Mouse (Mus musculus): ENCODE measurements around the gene Ifng. TPM values are rescaled to one million over a fixed set of nuclear protein-coding genes. Genes with fewer than 3 reads are reported as not detected.
"Not testable (repeated sequence)": the region's sequence is repeated elsewhere in the genome, so short reads cannot be mapped to it uniquely, and the experiment has no call there.

The Ifng gene
- polyA plus RNA-seq, 1 experiment from 2014 or later = not detected

- no peak for ATAC-seq (ENCODE audit: low FRiP score, low read depth)
- no peaks in the 10 kb centered on the region for H3K4me1 ChIP-seq
- H3K27ac ChIP-seq = no peak overlapping the region
- H3K36me3 ChIP-seq = no peaks in the 10 kb centered on the region
- H3K9ac ChIP-seq = no peak overlapping the region
- H3K4me2 ChIP-seq (replicated peaks) = no peak overlapping the region
- H3K9me3 ChIP-seq = no peaks in the 10 kb centered on the region
- no peaks in the 10 kb centered on the region for H3K27me3 ChIP-seq
- no peak overlapping the region for H3K4me3 ChIP-seq
- 76% methylated on average over 2 of the region's 2 CpGs for WGBS
These were observed 10.9 kb downstream of the Ifng start for GRCm38 (mm10) chr10:118451747-118452146.

GRCm38 (mm10) chr10:118458729-118459128 lies 17.9 kb downstream of the Ifng start:
- Histone ChIP-seq H3K9me3 (no peaks in the 10 kb centered on the region), H3K4me1 (no peaks in the 10 kb centered on the region), H3K36me3 (no peaks in the 10 kb centered on the region), H3K27me3 (no peaks in the 10 kb centered on the region), H3K4me3 (no peak overlapping the region), H3K9ac (no peak overlapping the region), H3K27ac (no peak overlapping the region), H3K4me2 (replicated peaks) (no peak overlapping the region)
- ATAC-seq (ENCODE audit: low FRiP score, low read depth) = no peak
- WGBS = 91% methylated on average over 4 of the region's 4 CpGs

- Histone ChIP-seq H3K36me3 (no peaks in the 10 kb centered on the region), H3K4me3 (no peak overlapping the region), H3K27me3 (no peaks in the 10 kb centered on the region), H3K4me1 (no peaks in the 10 kb centered on the region), H3K9ac (no peak overlapping the region), H3K4me2 (replicated peaks) (no peak overlapping the region), H3K27ac (no peak overlapping the region), H3K9me3 (0 out of 2 replicates have a peak, but pooled peaks cover 6% of the 10 kb centered on the region)
- no peak for ATAC-seq (ENCODE audit: low FRiP score, low read depth)
- WGBS = 79% methylated on average over 6 of the region's 6 CpGs
These were observed 20.4 kb downstream of the Ifng start for GRCm38 (mm10) chr10:118461126-118461767.

GRCm38 (mm10) chr10:118466481-118466880 lies 25.6 kb downstream of the Ifng start:
- Histone ChIP-seq H3K27me3 (no peaks in the 10 kb centered on the region), H3K9ac (no peak overlapping the region), H3K4me2 (replicated peaks) (no peak overlapping the region), H3K36me3 (no peaks in the 10 kb centered on the region), H3K9me3 (0 out of 2 replicates have a peak, but pooled peaks cover 6% of the 10 kb centered on the region), H3K27ac (no peak overlapping the region), H3K4me3 (no peak overlapping the region), H3K4me1 (peaks cover 5% of the 10 kb centered on the region; the same call in 1 of the 2 replicates)
- ATAC-seq (ENCODE audit: low FRiP score, low read depth) = no peak
- 35% methylated on average over 6 of the region's 6 CpGs for WGBS

GRCm38 (mm10) chr10:118469047-118469446 lies 28.2 kb downstream of the Ifng start:
- Histone ChIP-seq H3K9ac (no peak overlapping the region), H3K4me2 (replicated peaks) (no peak overlapping the region), H3K4me1 (peaks cover 5% of the 10 kb centered on the region; the same call in 1 of the 2 replicates), H3K36me3 (no peaks in the 10 kb centered on the region), H3K27ac (no peak overlapping the region), H3K4me3 (no peak overlapping the region), H3K9me3 (0 out of 2 replicates have a peak, but pooled peaks cover 6% of the 10 kb centered on the region), H3K27me3 (no peaks in the 10 kb centered on the region)
- ATAC-seq (ENCODE audit: low FRiP score, low read depth) = no peak
- 74% methylated on average over 3 of the region's 3 CpGs for WGBS

GRCm38 (mm10) chr10:118470296-118470957 lies 29.6 kb downstream of the Ifng start:
- no peak for ATAC-seq (ENCODE audit: low FRiP score, low read depth)
- no peaks in the 10 kb centered on the region for H3K9me3 ChIP-seq
- H3K27me3 ChIP-seq = no peaks in the 10 kb centered on the region
- 60% methylated on average over 13 of the region's 13 CpGs for WGBS
- no peak overlapping the region for H3K9ac ChIP-seq
- no peak overlapping the region for H3K27ac ChIP-seq
- no peak overlapping the region for H3K4me2 ChIP-seq (replicated peaks)
- peaks cover 5% of the 10 kb centered on the region; the same call in 1 of the 2 replicates for H3K4me1 ChIP-seq
- no peak overlapping the region for H3K4me3 ChIP-seq
- H3K36me3 ChIP-seq = no peaks in the 10 kb centered on the region

GRCm38 (mm10) chr10:118472846-118473245 lies 32.0 kb downstream of the Ifng start:
- not testable (repeated sequence) for H3K4me1 ChIP-seq; H3K27me3 ChIP-seq; H3K36me3 ChIP-seq; H3K27ac ChIP-seq; H3K9ac ChIP-seq; H3K9me3 ChIP-seq; ATAC-seq (ENCODE audit: low FRiP score, low read depth); H3K4me2 ChIP-seq (replicated peaks); H3K4me3 ChIP-seq
- WGBS = 81% methylated on average over 1 of the region's 1 CpGs

- Histone ChIP-seq H3K27me3 (no peaks in the 10 kb centered on the region), H3K4me3 (no peak overlapping the region), H3K36me3 (no peaks in the 10 kb centered on the region), H3K4me2 (replicated peaks) (no peak overlapping the region), H3K9me3 (no peaks in the 10 kb centered on the region), H3K27ac (no peak overlapping the region), H3K4me1 (no peaks in the 10 kb centered on the region), H3K9ac (no peak overlapping the region)
- ATAC-seq (ENCODE audit: low FRiP score, low read depth) = no peak
- WGBS = 88% methylated on average over 2 of the region's 2 CpGs
These were observed 35.9 kb downstream of the Ifng start for GRCm38 (mm10) chr10:118476696-118477095.

- 87% methylated on average over 2 of the region's 2 CpGs for WGBS
- ATAC-seq (ENCODE audit: low FRiP score, low read depth) = no peak
- no peak overlapping the region for H3K4me3 ChIP-seq
- H3K27ac ChIP-seq = no peak overlapping the region
- no peaks in the 10 kb centered on the region for H3K9me3 ChIP-seq
- H3K4me2 ChIP-seq (replicated peaks) = no peak overlapping the region
- H3K36me3 ChIP-seq = no peaks in the 10 kb centered on the region
- no peaks in the 10 kb centered on the region for H3K27me3 ChIP-seq
- no peak overlapping the region for H3K9ac ChIP-seq
- H3K4me1 ChIP-seq = no peaks in the 10 kb centered on the region
These were observed 36.5 kb downstream of the Ifng start for GRCm38 (mm10) chr10:118477297-118477696.

GRCm38 (mm10) chr10:118479244-118479643 lies 38.4 kb downstream of the Ifng start:
- H3K27ac ChIP-seq = no peak overlapping the region
- H3K4me2 ChIP-seq (replicated peaks) = no peak overlapping the region
- H3K4me1 ChIP-seq = no peaks in the 10 kb centered on the region
- no peak overlapping the region for H3K4me3 ChIP-seq
- ATAC-seq (ENCODE audit: low FRiP score, low read depth) = no peak
- no peak overlapping the region for H3K9ac ChIP-seq
- H3K9me3 ChIP-seq = no peaks in the 10 kb centered on the region
- 86% methylated on average over 4 of the region's 4 CpGs for WGBS
- H3K36me3 ChIP-seq = no peaks in the 10 kb centered on the region
- no peaks in the 10 kb centered on the region for H3K27me3 ChIP-seq

GRCm38 (mm10) chr10:118480118-118480517 lies 39.3 kb downstream of the Ifng start:
- WGBS = 99% methylated on average over 5 of the region's 5 CpGs
- H3K36me3 ChIP-seq = no peaks in the 10 kb centered on the region
- no peak overlapping the region for H3K27ac ChIP-seq
- no peak overlapping the region for H3K9ac ChIP-seq
- no peaks in the 10 kb centered on the region for H3K27me3 ChIP-seq
- no peak overlapping the region for H3K4me3 ChIP-seq
- H3K9me3 ChIP-seq = no peaks in the 10 kb centered on the region
- no peaks in the 10 kb centered on the region for H3K4me1 ChIP-seq
- no peak for ATAC-seq (ENCODE audit: low FRiP score, low read depth)
- no peak overlapping the region for H3K4me2 ChIP-seq (replicated peaks)

GRCm38 (mm10) chr10:118480793-118481192 lies 39.9 kb downstream of the Ifng start:
- no peak for ATAC-seq (ENCODE audit: low FRiP score, low read depth)
- Histone ChIP-seq H3K4me2 (replicated peaks) (no peak overlapping the region), H3K27me3 (no peaks in the 10 kb centered on the region), H3K4me3 (no peak overlapping the region), H3K36me3 (no peaks in the 10 kb centered on the region), H3K27ac (no peak overlapping the region), H3K4me1 (no peaks in the 10 kb centered on the region), H3K9me3 (no peaks in the 10 kb centered on the region), H3K9ac (no peak overlapping the region)
- 82% methylated on average over 7 of the region's 7 CpGs for WGBS

Data from limb, embryonic 13.5 days (tissue).